Mouse (Mus musculus) MEL (cell line): ENCODE results near the gene Tle3. TPM values are rescaled to one million over a fixed set of nuclear protein-coding genes. Genes with fewer than 3 reads are reported as not detected.

Experiments
- DNase-seq: peaks from one replicate; pipeline ENCODE4 v3.0.0; 2011; ENCODE audit warnings: low read depth, low spot score
- H3K27ac ChIP-seq: 2 replicates; pipeline ENCODE4 v1.5.1; 2012; ENCODE audit warnings: low read depth, mild to moderate bottlenecking, control low read depth, low read length, moderate library complexity; ENCODE audit not compliant: control insufficient read depth
- H3K27me3 ChIP-seq, 2 experiments: fragments of 150-350 bp in 1 of 2; sonication (generic) in 1 of 2; 2 replicates each; pipeline ENCODE4 v1.6.1; 2012; ENCODE audit warnings: low read length in 2 of 2, mild to moderate bottlenecking in 2 of 2, improper control_type of control experiment in 1 of 2, moderate library complexity in 1 of 2; ENCODE audit not compliant: insufficient read depth in 2 of 2, control insufficient read depth in 1 of 2
- H3K36me3 ChIP-seq, 2 experiments: 2 replicates each; pipeline ENCODE4 v1.6.1; 2012 to 2014; ENCODE audit warnings: low read length in 2 of 2, improper control_type of control experiment in 1 of 2, inconsistent platforms in 1 of 2, mild to moderate bottlenecking in 1 of 2; ENCODE audit not compliant: insufficient read depth in 2 of 2, control insufficient read depth in 1 of 2
- H3K4me1 ChIP-seq, 2 experiments: fragments of 150-350 bp in 1 of 2; sonication (generic) in 1 of 2; 2 replicates each; pipeline ENCODE4 v1.6.1; 2012; ENCODE audit warnings: low read length in 2 of 2, improper control_type of control experiment in 1 of 2, mild to moderate bottlenecking in 1 of 2; ENCODE audit not compliant: insufficient read depth in 2 of 2, control insufficient read depth in 1 of 2
- H3K4me3 ChIP-seq, 2 experiments: fragments of 150-350 bp in 1 of 2; sonication (generic) in 1 of 2; 2 replicates each; pipeline ENCODE4 v1.5.1; 2012; ENCODE audit warnings: low read depth in 2 of 2, low read length in 2 of 2, mild to moderate bottlenecking in 2 of 2, moderate library complexity in 2 of 2, control low read depth in 1 of 2, improper control_type of control experiment in 1 of 2; ENCODE audit not compliant: control insufficient read depth in 1 of 2, insufficient read depth in 1 of 2
- H3K79me2 ChIP-seq: 2 replicates; pipeline ENCODE4 v1.6.1; 2012; ENCODE audit warnings: mild to moderate bottlenecking, low read length, moderate library complexity; ENCODE audit not compliant: control insufficient read depth, poor library complexity, insufficient read depth
- H3K9ac ChIP-seq: 2 replicates; pipeline ENCODE4 v1.6.1; 2012; ENCODE audit warnings: low read depth, mild to moderate bottlenecking, control low read depth, low read length, moderate library complexity; ENCODE audit not compliant: control insufficient read depth, poor library complexity, severe bottlenecking
- H3K9me3 ChIP-seq: fragments of 150-350 bp; sonication (generic); replicated peaks from 2 replicates; pipeline ENCODE4 v1.6.1; 2012; ENCODE audit warnings: mild to moderate bottlenecking, low read length, improper control_type of control experiment, moderate library complexity; ENCODE audit not compliant: insufficient read depth
- BHLHE40 ChIP-seq: IDR thresholded peaks from 2 replicates; pipeline ENCODE4 v1.6.1; 2012; ENCODE audit warnings: low read depth, mild to moderate bottlenecking, inconsistent platforms, low read length, improper control_type of control experiment, borderline replicate concordance
- CHD2 ChIP-seq: IDR thresholded peaks from 2 replicates; pipeline ENCODE4 v1.6.1; 2011; ENCODE audit warnings: low read length, improper control_type of control experiment
- E2F4 ChIP-seq: IDR thresholded peaks from 2 replicates; pipeline ENCODE4 v1.6.1; 2011; ENCODE audit warnings: low read depth, low read length, improper control_type of control experiment, borderline replicate concordance
- ELF1 ChIP-seq: IDR thresholded peaks from 2 replicates; pipeline ENCODE4 v1.6.1; 2014; ENCODE audit warnings: low read depth, mild to moderate bottlenecking, inconsistent platforms, low read length, improper control_type of control experiment, moderate library complexity
- EP300 ChIP-seq, 2 experiments: IDR thresholded peaks; 2 replicates each; pipeline ENCODE4 v1.6.1; 2011; ENCODE audit warnings: improper control_type of control experiment in 2 of 2, low read length in 2 of 2, low read depth in 1 of 2, mild to moderate bottlenecking in 1 of 2
- ETS1 ChIP-seq: IDR thresholded peaks from 2 replicates; pipeline ENCODE4 v1.6.1; 2012; ENCODE audit warnings: low read depth, mild to moderate bottlenecking, inconsistent platforms, low read length, improper control_type of control experiment, moderate library complexity
- GABPA ChIP-seq: IDR thresholded peaks from 2 replicates; pipeline ENCODE4 v1.6.1; 2012; ENCODE audit warnings: low read depth, mild to moderate bottlenecking, inconsistent platforms, low read length, improper control_type of control experiment, moderate library complexity
- GATA1 ChIP-seq: IDR thresholded peaks from 2 replicates; pipeline ENCODE4 v1.6.1; 2011; ENCODE audit warnings: low read depth, low read length, improper control_type of control experiment
- KAT2A ChIP-seq: conservative IDR thresholded peaks from 2 replicates; pipeline ENCODE4 v1.6.1; 2012; ENCODE audit warnings: low read depth, low read length, improper control_type of control experiment, inconsistent platforms
- MAZ ChIP-seq: IDR thresholded peaks from 2 replicates; pipeline ENCODE4 v1.6.1; 2012; ENCODE audit warnings: low read depth, mild to moderate bottlenecking, inconsistent platforms, low read length, improper control_type of control experiment
- MYB ChIP-seq: IDR thresholded peaks from 2 replicates; pipeline ENCODE4 v1.6.1; 2011; ENCODE audit warnings: mild to moderate bottlenecking, low read depth, low read length, improper control_type of control experiment
- MYC ChIP-seq: IDR thresholded peaks from 2 replicates; pipeline ENCODE4 v1.6.1; 2011; ENCODE audit warnings: low read depth, mild to moderate bottlenecking, low read length, improper control_type of control experiment, moderate library complexity
- NELFE ChIP-seq: IDR thresholded peaks from 2 replicates; pipeline ENCODE4 v1.6.1; 2011; ENCODE audit warnings: low read depth, low read length, improper control_type of control experiment
- NRF1 ChIP-seq: IDR thresholded peaks from 2 replicates; pipeline ENCODE4 v1.6.1; 2014; ENCODE audit warnings: low read depth, mild to moderate bottlenecking, inconsistent platforms, low read length, improper control_type of control experiment, moderate library complexity; ENCODE audit not compliant: poor library complexity, insufficient read depth, severe bottlenecking
- POLR2A ChIP-seq, 2 experiments: IDR thresholded peaks; 2 replicates each; pipeline ENCODE4 v1.6.1; 2011 to 2012; ENCODE audit warnings: low read length in 2 of 2, mild to moderate bottlenecking in 2 of 2, control low read depth in 1 of 2, improper control_type of control experiment in 1 of 2, low read depth in 1 of 2, moderate library complexity in 1 of 2; ENCODE audit not compliant: control insufficient read depth in 1 of 2, insufficient read depth in 1 of 2, poor library complexity in 1 of 2
- POLR2AphosphoS2 ChIP-seq: IDR thresholded peaks from 2 replicates; pipeline ENCODE4 v1.6.1; 2011; ENCODE audit warnings: low read length, improper control_type of control experiment
- RCOR1 ChIP-seq: IDR thresholded peaks from 2 replicates; pipeline ENCODE4 v1.6.1; 2012; ENCODE audit warnings: low read depth, mild to moderate bottlenecking, inconsistent platforms, low read length, improper control_type of control experiment
- SMC3 ChIP-seq: IDR thresholded peaks from 2 replicates; pipeline ENCODE4 v1.6.1; 2011; ENCODE audit warnings: low read depth, low read length, improper control_type of control experiment
- TCF12 ChIP-seq: IDR thresholded peaks from 2 replicates; pipeline ENCODE4 v1.6.1; 2014; ENCODE audit warnings: low read depth, mild to moderate bottlenecking, inconsistent platforms, low read length, improper control_type of control experiment, moderate library complexity
- UBTF ChIP-seq: IDR thresholded peaks from 2 replicates; pipeline ENCODE4 v1.6.1; 2012; ENCODE audit warnings: low read depth, mild to moderate bottlenecking, inconsistent platforms, low read length, improper control_type of control experiment, moderate library complexity, borderline replicate concordance; ENCODE audit not compliant: insufficient read depth
- USF1 ChIP-seq: IDR thresholded peaks from 2 replicates; pipeline ENCODE4 v1.6.1; 2014; ENCODE audit warnings: low read depth, mild to moderate bottlenecking, inconsistent platforms, low read length, improper control_type of control experiment, moderate library complexity
- USF2 ChIP-seq, 2 experiments: IDR thresholded peaks; 2 replicates each; pipeline ENCODE4 v1.6.1; 2011 to 2012; ENCODE audit warnings: improper control_type of control experiment in 2 of 2, low read length in 2 of 2, borderline replicate concordance in 1 of 2, inconsistent platforms in 1 of 2, low read depth in 1 of 2, mild to moderate bottlenecking in 1 of 2; ENCODE audit not compliant: insufficient read depth in 1 of 2
- ZKSCAN1 ChIP-seq: IDR thresholded peaks from 2 replicates; pipeline ENCODE4 v1.6.1; 2012; ENCODE audit warnings: low read depth, mild to moderate bottlenecking, inconsistent platforms, low read length, improper control_type of control experiment, moderate library complexity
- ZMIZ1 ChIP-seq: IDR thresholded peaks from 2 replicates; pipeline ENCODE4 v1.6.1; 2012; ENCODE audit warnings: low read depth, mild to moderate bottlenecking, inconsistent platforms, low read length, improper control_type of control experiment, moderate library complexity
- ZNF384 ChIP-seq: IDR thresholded peaks from 2 replicates; pipeline ENCODE4 v1.6.1; 2012; ENCODE audit warnings: low read depth, mild to moderate bottlenecking, inconsistent platforms, low read length, improper control_type of control experiment
- polyA plus RNA-seq, 2 experiments: library from polyadenylated mRNA; stranded (reverse) in 1 of 2; unstranded in 1 of 2; fragments of >175 nt in 1 of 2; fragments of >200 nt in 1 of 2; gene quantifications; 2 replicates each; pipeline versions ENCODE4 v1.2.1 to v1.2.4; 2012; ENCODE audit warnings: low replicate concordance in 2 of 2, low read depth in 1 of 2; ENCODE audit not compliant: insufficient read length in 2 of 2, insufficient read depth in 1 of 2, missing spikeins in 1 of 2
- total RNA-seq: library from RNA; depleted of rRNA; stranded (reverse); fragments of 300-350 nt; gene quantifications from 2 replicates; pipeline ENCODE4 v1.2.3, GENCODE M21; 2012

Gene Tle3
- total and polyA plus RNA-seq, 3 experiments = 20.3 to 26.8 TPM; not detected in 1

DNA sequence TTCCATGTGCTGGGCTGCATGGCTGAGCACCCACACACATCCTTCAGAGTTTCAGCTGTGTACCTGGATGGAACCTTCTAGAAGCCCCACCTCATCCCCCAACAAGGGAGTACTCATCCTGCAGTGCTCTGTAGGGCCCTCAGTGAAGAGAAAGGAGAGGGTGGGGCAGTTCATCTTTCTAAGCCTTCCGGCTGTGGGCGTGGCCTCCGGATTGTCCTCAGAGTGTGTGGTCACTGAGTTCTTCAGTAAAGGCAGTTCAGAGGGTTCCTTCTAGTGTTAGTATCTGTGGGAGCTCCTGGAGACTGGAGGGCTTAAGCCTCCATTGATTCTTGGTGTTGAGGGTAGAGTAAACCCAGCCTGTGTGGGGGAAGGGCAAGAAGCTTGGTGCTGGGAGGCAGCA, 22.9 kb downstream of the Tle3 start:
- H3K79me2 ChIP-seq = no peaks in the 10 kb centered on the region
- H3K27me3 ChIP-seq = no peaks in the 10 kb centered on the region
- no peaks in the 10 kb centered on the region for H3K4me1 ChIP-seq
- no peaks in the 10 kb centered on the region for H3K9me3 ChIP-seq
- H3K36me3 ChIP-seq = peaks cover 0 to 18% of the 10 kb centered on the region in 2 experiments; a peak in 2 of 4 replicates
- H3K9ac ChIP-seq = no peak overlapping the region
- no peak for TF ChIP-seq POLR2A (IDR thresholded peaks at IDR 0.05; ENCODE audit: control insufficient read depth in 1 of 2, insufficient read depth in 1 of 2, low read depth in 1 of 2, low read length in 2 of 2, poor library complexity in 1 of 2)
- no peak for TF ChIP-seq CHD2
- TF ChIP-seq UBTF = no peak
- TF ChIP-seq BHLHE40 = no peak
- TF ChIP-seq USF1 = no peak
- no peak for TF ChIP-seq NRF1
- no peak for TF ChIP-seq ZMIZ1
- TF ChIP-seq MYC = no peak
- TF ChIP-seq ELF1 = no peak
- TF ChIP-seq MAZ = no peak
- TF ChIP-seq KAT2A = no peak
- no peak for TF ChIP-seq MYB
- no peak for TF ChIP-seq SMC3
- TF ChIP-seq RCOR1 = no peak
- no peak for DNase-seq
- H3K4me3 ChIP-seq = no peak overlapping the region
- H3K27ac ChIP-seq = no peak overlapping the region

DNA sequence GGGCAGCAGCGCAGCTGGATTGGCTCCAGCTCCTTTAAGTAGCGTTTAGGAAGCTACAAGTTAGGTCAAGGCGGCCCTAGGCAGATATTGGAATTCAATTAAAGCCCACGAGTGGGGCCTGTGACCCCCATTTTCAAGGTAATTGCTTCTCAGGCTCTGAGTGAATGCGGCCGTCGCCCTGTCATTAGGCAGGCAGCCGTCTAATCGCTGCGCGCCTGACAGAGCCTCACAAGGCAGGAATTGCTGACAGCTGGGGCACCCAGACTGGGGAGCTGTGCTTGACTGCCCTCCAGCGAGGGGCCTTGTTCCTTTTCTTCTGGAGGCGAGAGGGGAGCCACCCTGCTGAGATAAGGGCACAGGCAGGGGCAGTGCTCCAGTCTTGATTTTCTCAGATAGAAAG, 24.3 kb downstream of the Tle3 start:
- Histone ChIP-seq H3K27ac (no peak overlapping the region), H3K36me3 (peaks cover 0 to 20% of the 10 kb centered on the region in 2 experiments; a peak in 2 of 4 replicates)
- DNase-seq = no peak

More for the DNA sequence above, 24.3 kb downstream of the Tle3 start:
- Histone ChIP-seq H3K4me1 (no peaks in the 10 kb centered on the region), H3K4me3 (no peak overlapping the region), H3K79me2 (no peaks in the 10 kb centered on the region)
- TF ChIP-seq GABPA (no peak), ZKSCAN1 (no peak), E2F4 (no peak), TCF12 (no peak), EP300 (IDR thresholded peaks at IDR 0.05; ENCODE audit: low read depth in 1 of 2, low read length in 2 of 2) (no peak), ELF1 (no peak), USF2 (IDR thresholded peaks at IDR 0.05; ENCODE audit: borderline replicate concordance in 1 of 2, insufficient read depth in 1 of 2, low read depth in 1 of 2, low read length in 2 of 2) (no peak), NELFE (no peak), ZNF384 (no peak), POLR2AphosphoS2 (no peak), ETS1 (no peak), GATA1 (no peak)
- TF ChIP-seq, all 39 proteins: peak for 0
- Histone ChIP-seq H3K9ac (no peak overlapping the region), H3K9me3 (no peaks in the 10 kb centered on the region), H3K27me3 (no peaks in the 10 kb centered on the region)
